8 mouse cellular contexts compared by ENCODE assay signal in genomic region chr13:103333601-103334391, GRCm38 (mm10). TPM values are rescaled to one million over a fixed set of nuclear protein-coding genes. Genes with fewer than 3 reads are reported as not detected.
A peak's percentile ranks its signal among the peaks of the same experiment; 100 is the strongest.
DNase-seq lines count a peak whose midpoint lies in the region; ATAC-seq and TF ChIP-seq lines count a peak whose summit lies in the region.

No protein-coding gene starts in this region.

- peak overlapping the region; percentile 74 for H3K4me3 ChIP-seq in embryonic facial prominence, embryonic 11.5 days (ENCODE audit: low read depth, low read length)
- H3K4me3 ChIP-seq in kidney, embryonic 15.5 days (replicated peaks), result peak overlapping the region; percentile 76
- peak overlapping the region; percentile 68 for H3K4me3 ChIP-seq in lung, embryonic 14.5 days (ENCODE audit: low read depth, low read length)

- WGBS in embryonic facial prominence, embryonic 11.5 days, result under 1% methylated on average over 65 of the region's 74 CpGs
- under 1% methylated on average over 74 of the region's 74 CpGs for WGBS in kidney, embryonic 15.5 days
- under 1% methylated on average over 74 of the region's 74 CpGs for WGBS in lung, embryonic 14.5 days

- no peak overlapping the region for H3K27ac ChIP-seq in embryonic facial prominence, embryonic 11.5 days (replicated peaks; ENCODE audit: low read depth, low read length)
- H3K27ac ChIP-seq in kidney, embryonic 15.5 days, result no peak overlapping the region
- H3K27ac ChIP-seq in lung, embryonic 14.5 days (ENCODE audit: low read depth), result no peak overlapping the region

- TF ChIP-seq CTCF in lung, embryonic 14.5 days (IDR thresholded peaks at IDR 0.05; ENCODE audit: low read depth), result no peak

- peak overlapping the region; percentile 55 for H3K9ac ChIP-seq in embryonic facial prominence, embryonic 11.5 days (replicated peaks; ENCODE audit: low read length)
- H3K9ac ChIP-seq in kidney, embryonic 15.5 days, result peak overlapping the region; percentile 55
- H3K9ac ChIP-seq in lung, embryonic 14.5 days, result peak overlapping the region; percentile 58

- ATAC-seq in embryonic facial prominence, embryonic 11.5 days (replicated peaks; ENCODE audit: insufficient number of reproducible peaks, low FRiP score, low TSS enrichment, low read depth), result peak; percentile 75
- ATAC-seq in kidney, embryonic 15.5 days (replicated peaks; ENCODE audit: low FRiP score), result peak; percentile 70
- peak; percentile 75 for ATAC-seq in lung, embryonic 14.5 days (ENCODE audit: insufficient read depth)

- H3K9me3 ChIP-seq in embryonic facial prominence, embryonic 11.5 days (replicated peaks; ENCODE audit: control insufficient read depth, low read length), result no peaks in the 10 kb centered on the region
- no peaks in the 10 kb centered on the region for H3K9me3 ChIP-seq in kidney, embryonic 15.5 days (replicated peaks)
- no peaks in the 10 kb centered on the region for H3K9me3 ChIP-seq in lung, embryonic 14.5 days (ENCODE audit: low read depth, low read length)

- peak; percentile 9 for DNase-seq in lung, adult 18-20 months
- no peak for DNase-seq in lung, postnatal 36 days
- peak; percentile 62 for DNase-seq in embryonic facial prominence, embryonic 11.5 days (ENCODE audit: low spot score)
- DNase-seq in heart, adult 9 months (ENCODE audit: low spot score in 2 of 2), result peak; percentile 44 to 46
- DNase-seq in lung, embryonic 14.5 days, result peak; percentile 71
- DNase-seq in retina, embryonic 14.5 days (ENCODE audit: low spot score), result peak; percentile 59
- DNase-seq in T-cell, adult 2 months (ENCODE audit: low spot score), result no peak

- H3K4me1 ChIP-seq in embryonic facial prominence, embryonic 11.5 days (ENCODE audit: control insufficient read depth, insufficient read depth, low read length), result no peaks in the 10 kb centered on the region; the same call in 1 of the 2 replicates
- peaks cover 30% of the 10 kb centered on the region for H3K4me1 ChIP-seq in kidney, embryonic 15.5 days
- H3K4me1 ChIP-seq in lung, embryonic 14.5 days (ENCODE audit: insufficient read depth), result peaks cover 4% of the 10 kb centered on the region; the same call in 1 of the 2 replicates

- peaks cover 23% of the 10 kb centered on the region for H3K27me3 ChIP-seq in embryonic facial prominence, embryonic 11.5 days (ENCODE audit: control insufficient read depth, insufficient read depth, low read length)
- H3K27me3 ChIP-seq in kidney, embryonic 15.5 days, result peaks cover 65% of the 10 kb centered on the region
- H3K27me3 ChIP-seq in lung, embryonic 14.5 days (ENCODE audit: insufficient read depth, low read length), result peaks cover 39% of the 10 kb centered on the region

- H3K36me3 ChIP-seq in embryonic facial prominence, embryonic 11.5 days (replicated peaks; ENCODE audit: control insufficient read depth, insufficient read depth, low read depth, low read length), result no peaks in the 10 kb centered on the region
- no peaks in the 10 kb centered on the region for H3K36me3 ChIP-seq in kidney, embryonic 15.5 days
- H3K36me3 ChIP-seq in lung, embryonic 14.5 days (ENCODE audit: insufficient read depth), result no peaks in the 10 kb centered on the region

- peak overlapping the region; percentile 93 for H3K4me2 ChIP-seq in embryonic facial prominence, embryonic 11.5 days (ENCODE audit: low read depth, low read length)
- H3K4me2 ChIP-seq in kidney, embryonic 15.5 days, result peak overlapping the region; percentile 96
- peak overlapping the region; percentile 88 for H3K4me2 ChIP-seq in lung, embryonic 14.5 days

RNA-seq across cellular contexts. Expression of gene Mast4, which starts 0.5 kb away (rescaled TPM):
- 17.1 and 21.5 TPM in 2 replicates for polyA plus RNA-seq in embryonic facial prominence, embryonic 11.5 days (2014; fragmentation: Nextera tagmentation; extraction: Ambion mirVana)
- polyA plus RNA-seq in kidney, embryonic 15.5 days (2015; fragmentation: Nextera tagmentation; extraction: Ambion mirVana), result 24.3 and 24.7 TPM in 2 replicates
- 30.8 and 32.1 TPM in 2 replicates for polyA plus RNA-seq in lung, embryonic 14.5 days (2014; fragmentation: Nextera tagmentation; extraction: Ambion mirVana)

Comparison
In these comparisons a context has a peak if more than half of its experiments do, and no peak if none do; other contexts are left out.
1. DNase-seq: peak in lung, adult 18-20 months (2 of 2), embryonic facial prominence, embryonic 11.5 days (single experiment), heart, adult 9 months (2 of 2), lung, embryonic 14.5 days (single experiment) and retina, embryonic 14.5 days (single experiment); none in lung, postnatal 36 days (single experiment) and T-cell, adult 2 months (single experiment).
2. Peak in every context shown above with its lines, with median percentiles within 50 percentile points of each other: ATAC-seq, H3K4me2 ChIP-seq, H3K4me3 ChIP-seq and H3K9ac ChIP-seq.